Mouse (Mus musculus): ENCODE data around the gene Tarbp2.

DNA sequence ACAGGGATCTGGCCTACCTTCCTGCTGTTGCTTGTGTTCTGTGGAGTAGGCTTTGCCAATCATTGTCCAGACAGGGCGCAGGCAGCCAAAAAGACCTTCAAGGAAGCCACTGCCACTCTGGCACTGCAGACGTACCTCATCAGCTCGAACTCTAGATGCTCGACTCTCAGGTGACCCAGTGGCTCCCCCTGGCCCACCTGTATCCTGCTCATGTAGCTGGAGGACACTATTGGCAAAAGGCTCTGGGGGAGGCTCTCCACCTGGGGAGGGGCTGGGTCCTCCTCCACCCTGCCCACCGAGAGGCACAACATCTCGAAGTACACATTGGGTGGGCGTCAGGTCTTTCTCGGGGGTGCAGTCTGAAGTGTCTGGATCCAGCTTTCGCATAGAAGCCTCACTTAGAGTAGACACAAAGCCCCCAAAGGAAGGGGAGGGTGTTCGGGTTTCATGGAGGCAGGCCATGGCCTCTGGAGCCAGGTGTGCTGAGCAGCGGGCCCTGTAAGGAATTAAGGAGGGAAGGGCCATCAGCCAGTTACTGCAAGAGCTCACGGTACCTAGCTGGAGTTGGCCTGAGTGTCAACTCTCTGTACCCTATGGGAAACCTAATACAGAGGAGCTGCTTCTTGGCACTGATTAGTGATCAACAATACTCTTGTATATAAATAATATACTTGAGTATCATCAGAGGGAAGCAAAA lies 12.8 kb upstream of the Tarbp2 start:
- TF ChIP-seq TAL1 (IDR thresholded peaks at IDR 0.05; ENCODE audit: low read length) = no peak
- TF ChIP-seq GATA1 (IDR thresholded peaks at IDR 0.05; ENCODE audit: low read length) = no peak

Measured in erythroblast, embryonic 14.5 days (primary cell).